Mouse (Mus musculus) common myeloid progenitor, adult 5-6 weeks (primary cell): ENCODE measurements around the gene Pik3r1. TPM values are rescaled to one million over a fixed set of nuclear protein-coding genes. Genes with fewer than 3 reads are reported as not detected.

Experiments
- ATAC-seq: replicated peaks from 2 replicates; pipeline ENCODE4 v1.8.0; 2016; ENCODE audit warnings: low read depth, mild to moderate bottlenecking, moderate TSS enrichment, inconsistent platforms; ENCODE audit not compliant: poor library complexity, severe bottlenecking
- total RNA-seq: library from RNA; stranded (forward); fragments of 200-1000, 187-1606 nt; gene quantifications from 2 replicates; pipeline ENCODE4 v1.2.3, GENCODE M21; 2017

Gene Pik3r1
- total RNA-seq, 1 experiment from 2014 or later, result 116 TPM

DNA sequence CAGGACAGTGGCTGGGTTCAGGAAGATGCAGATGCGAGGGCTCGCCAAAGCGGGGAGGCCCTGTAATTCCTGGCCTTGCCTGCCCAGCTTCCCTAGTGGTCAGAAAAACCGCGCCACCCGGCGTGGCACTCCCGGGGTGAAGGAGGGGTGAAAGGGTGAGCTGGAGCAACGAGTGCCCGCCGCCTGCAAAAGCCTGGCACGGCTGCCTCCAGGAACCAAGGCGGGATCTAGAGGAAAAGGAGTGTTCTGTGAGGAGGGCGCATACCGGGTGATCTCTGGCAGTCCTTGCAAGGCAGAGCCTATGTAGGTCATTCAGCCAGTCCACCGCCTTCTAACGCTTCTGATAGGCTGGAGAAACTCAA lies 594 bp upstream of the Pik3r1 start:
- ATAC-seq, result peak; percentile 33

DNA sequence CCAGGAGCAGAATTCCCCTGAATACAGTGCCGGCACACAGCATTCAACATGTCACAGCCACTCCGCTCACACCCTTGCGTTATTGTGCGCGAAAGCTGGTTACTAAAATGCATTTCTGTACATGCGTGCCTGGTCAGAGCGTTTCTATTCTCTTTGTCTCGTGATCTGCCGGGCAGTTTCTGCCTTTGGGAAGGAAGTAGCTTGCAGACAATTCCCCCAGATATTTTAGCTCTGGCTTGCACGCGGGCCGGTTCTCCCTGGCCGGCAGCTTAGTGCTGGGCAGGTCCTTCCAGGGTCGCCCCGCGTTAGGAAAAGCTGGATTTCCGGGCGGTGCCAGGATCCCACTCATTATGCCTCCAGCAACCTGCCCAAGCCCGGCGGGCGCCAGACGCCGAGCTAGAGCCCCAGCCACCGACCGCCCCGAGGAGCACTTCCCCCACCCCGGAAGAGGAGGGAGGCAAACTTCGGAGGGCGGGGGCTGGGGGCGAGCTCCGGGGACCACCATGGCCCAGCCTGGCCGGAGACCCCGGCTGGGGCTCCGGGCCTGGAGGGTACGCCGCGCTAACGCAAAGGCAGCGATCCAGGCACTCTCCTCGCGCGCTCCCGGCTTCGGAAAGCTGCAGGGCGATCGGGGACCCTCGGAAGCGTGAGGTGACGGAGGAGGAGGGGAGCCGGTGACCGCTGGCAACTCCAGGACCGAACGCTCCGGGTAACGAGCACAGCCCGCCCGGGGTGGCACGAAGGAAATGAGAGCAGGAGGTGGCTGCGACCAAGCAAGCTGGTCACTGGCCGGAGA lies 806 bp downstream of the Pik3r1 start:
- 0 out of 2 replicates have a peak, but pooled peaks have one; percentile 9 for ATAC-seq

DNA sequence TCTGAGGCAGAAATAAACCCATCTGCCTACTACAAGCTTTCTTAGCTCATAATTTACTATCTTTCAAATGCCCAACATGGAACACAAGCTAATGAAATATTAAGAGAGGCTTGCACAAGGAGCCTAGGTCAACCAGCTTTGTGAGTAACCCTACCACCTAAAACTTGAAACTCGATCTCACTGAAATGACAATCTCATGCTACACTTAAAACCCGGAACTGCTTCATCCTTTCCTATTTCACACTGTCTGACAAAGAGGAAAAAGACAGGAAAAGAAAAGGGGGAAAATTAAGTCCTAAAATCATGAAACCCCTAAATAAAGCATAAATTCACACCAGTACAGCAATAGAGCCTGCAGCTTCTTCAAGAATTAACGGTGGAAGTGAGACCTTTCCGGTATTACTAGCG lies 1.4 kb downstream of the Pik3r1 start:
- no peak for ATAC-seq

DNA sequence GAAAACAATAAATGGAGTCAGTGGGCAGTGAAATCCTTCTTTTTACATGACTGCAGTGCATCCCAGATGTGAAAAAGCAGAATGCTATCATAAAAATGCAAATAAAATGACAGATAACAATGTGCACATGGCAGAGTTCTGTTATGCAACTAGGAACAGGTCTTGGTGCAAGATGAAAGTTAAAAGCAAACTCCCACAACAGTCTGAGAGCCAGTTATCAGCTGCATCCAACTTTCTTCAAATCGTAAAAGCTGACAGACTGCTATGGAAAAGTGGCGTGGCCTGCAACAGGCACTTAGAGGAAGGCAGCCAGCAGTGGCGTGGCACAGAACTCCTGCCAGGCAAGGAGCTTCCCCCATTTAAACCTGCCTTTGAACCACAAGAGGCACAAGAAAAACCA lies 2.0 kb downstream of the Pik3r1 start:
- no peak for ATAC-seq

DNA sequence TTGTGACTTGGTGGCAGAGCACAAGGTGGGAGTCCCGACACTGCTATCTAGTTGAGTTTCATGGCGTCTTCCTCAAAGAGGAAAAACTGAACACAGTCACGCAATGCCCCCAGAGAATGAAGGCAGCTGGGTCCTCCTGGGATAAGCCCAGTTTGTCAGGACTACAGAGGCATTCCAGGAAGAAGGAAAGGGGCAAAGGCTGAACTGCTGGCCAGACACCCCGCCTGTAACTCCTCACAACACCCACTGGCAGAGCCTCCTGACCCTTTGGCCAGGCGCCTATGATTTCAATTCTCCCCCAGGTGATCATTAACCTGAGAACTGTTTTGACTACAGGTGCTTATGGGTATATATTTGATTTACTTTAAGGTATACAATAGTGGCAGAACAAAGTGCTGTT lies 3.9 kb downstream of the Pik3r1 start:
- no peak for ATAC-seq

DNA sequence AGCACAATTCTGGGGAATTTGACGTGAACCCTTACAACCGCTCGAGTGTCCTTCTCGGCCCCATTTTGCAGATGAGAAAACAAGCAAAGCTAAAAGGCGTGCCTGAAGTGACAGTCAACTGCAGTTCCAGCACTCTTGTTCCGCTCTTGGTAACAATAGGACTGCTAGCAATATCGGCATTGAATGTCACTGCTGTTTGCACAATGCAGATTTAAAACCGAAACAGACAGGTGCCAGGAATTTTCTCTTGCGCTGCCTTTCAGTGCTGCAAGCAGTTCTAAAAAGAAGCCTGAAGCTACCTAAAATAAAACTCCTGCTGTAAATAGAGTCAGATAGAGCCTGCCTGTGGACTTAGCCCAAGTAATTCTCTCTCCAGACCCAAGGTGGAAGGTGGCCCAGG lies 4.3 kb downstream of the Pik3r1 start:
- ATAC-seq, result no peak

DNA sequence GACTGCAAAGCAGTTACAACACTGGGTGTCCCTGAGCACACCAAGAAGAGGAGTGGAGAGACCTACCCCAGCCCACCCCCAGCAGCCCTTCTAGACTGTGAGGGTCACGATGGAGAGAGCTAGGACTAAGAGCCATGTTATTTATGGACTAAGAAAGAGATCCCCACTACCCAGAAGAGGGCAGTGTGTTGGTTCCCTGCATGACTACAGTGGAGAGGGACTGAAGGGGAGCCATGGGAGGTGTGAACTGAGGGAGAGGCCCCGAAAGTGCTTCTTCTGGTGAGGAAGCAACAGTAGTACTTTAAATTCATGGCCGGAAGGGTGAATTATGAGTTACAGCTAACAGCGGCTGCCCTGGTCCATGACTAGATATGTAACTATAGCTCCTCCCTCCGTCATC lies 4.9 kb downstream of the Pik3r1 start:
- no peak for ATAC-seq

DNA sequence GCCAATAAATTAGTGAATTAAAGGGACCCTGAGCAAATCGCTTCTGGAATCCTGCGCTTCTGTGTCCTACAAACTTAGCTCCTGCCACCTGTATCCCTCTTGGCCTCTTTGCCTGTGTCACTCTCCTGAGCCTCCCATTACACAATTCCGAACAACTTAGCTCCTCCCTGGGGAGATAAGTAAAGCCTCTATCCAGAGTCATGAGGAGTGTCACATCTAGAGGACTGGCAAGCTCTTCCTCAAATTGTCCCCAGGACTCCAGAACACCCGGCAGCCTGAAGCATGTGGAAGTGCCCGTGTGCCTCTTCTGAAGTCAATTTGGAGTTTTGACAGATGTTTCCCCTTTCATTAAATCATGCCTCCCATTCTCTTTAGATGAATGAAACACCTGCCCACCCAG lies 6.4 kb downstream of the Pik3r1 start:
- 0 out of 2 replicates have a peak, but pooled peaks have one; percentile 12 for ATAC-seq

DNA sequence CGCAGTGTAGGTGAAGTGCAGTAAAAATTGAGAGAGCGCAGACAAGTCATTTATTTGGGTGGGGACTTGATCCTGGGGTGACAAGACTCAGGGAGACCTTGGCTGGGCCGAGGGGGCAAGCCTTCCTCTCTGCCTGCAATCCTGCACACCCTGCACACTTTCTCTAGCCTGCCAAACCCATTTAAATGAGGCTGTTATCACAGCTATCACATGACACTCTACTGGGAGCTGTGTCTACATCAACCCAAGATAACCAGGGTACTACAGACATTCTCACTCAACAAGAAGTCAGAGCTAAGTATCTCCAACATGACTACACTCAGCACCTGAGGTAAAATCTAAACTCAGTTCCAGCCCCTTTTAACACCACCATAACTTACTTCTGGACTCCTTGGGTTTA lies 7.1 kb downstream of the Pik3r1 start:
- ATAC-seq, result 0 out of 2 replicates have a peak, but pooled peaks have one; percentile 20

DNA sequence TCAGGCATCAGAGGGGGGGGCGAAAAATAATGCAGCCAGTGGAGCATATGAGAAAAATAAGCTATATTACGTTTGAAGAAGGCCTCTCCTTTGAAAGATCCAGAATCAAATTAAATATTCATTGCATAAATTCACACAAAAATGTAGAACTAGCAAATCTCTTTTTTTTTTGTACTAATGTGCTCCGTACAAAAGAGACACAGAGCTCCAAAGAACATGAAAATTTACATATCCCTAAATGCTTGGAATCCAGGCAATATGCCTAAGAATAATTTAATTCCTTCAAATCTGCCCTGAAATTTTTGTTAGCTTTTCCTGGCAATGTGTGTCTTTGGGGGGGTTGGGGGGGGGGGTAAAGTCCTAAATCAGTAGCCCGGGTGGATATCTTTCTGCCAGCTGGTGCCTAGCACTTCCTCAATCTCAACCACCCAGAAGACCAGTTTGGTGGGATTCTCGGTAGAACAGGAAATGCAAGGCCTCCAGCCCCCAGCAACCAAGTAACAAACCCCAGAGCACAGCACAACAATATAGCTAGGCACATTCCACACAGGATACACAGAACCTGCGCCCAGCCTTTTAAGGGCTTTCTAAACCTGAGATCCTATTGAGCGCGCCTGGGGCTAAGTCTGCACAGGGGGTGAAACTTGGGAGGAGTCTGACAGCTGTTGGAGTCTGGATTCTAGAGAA lies 7.9 kb downstream of the Pik3r1 start:
- ATAC-seq, result peak; percentile 80

DNA sequence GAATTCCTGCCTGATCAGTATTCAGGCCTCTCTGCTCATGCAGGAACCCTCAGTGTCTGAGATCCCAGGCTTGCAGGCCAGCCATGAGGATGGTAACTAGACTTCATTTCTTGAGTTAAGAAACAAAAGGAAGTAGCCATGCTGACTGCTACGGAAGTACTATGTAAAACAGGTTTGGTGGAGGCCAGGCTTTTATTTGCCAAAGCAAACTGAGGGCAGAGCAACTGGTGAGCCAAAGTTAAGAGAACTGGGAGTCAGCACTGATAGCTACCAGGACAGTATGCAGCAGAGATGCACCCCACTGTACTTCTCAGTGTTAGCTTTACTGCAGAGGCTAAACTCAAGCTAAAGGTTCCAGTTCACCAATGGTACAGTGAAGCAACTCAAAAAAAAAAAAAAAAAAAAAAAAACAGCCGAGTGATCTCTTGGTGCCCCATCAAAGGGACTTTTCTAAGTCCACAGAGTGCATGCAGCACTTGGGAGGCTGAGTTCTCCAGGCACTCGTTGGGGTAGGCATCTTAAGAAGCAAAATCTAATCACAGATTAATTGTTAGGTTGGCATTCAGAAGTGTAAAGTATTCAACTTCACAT lies 8.6 kb downstream of the Pik3r1 start:
- ATAC-seq, result no peak

DNA sequence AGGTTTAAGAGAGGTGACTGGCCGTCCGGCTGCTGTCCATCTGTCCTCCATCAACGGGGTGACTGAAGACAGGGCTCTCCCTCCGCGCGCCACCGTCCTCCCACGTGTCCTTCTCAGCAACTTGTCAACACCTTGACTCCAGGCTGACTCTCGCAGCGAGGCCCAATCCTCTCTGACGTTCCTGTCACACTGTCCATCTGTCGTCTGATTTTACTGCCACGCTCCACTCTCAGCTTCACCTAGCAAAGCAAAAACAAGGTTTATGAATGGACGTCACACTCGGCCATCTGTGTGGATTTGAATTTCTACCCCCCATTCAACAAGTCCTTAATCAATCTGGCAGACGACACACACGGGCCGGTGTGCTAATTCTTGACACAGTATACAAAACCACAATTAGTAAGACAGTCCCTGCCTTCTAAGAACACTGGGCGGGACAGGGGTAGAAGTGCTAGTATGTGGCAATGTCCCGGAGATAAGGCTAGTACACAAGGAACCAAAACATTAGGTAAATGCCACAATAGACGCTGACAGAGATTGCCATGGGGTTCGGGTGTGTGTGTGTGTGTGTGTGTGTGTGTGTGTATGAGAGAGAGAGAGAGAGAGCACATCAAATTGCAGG lies 10.1 kb downstream of the Pik3r1 start:
- ATAC-seq, result peak; percentile 13; the same call in 1 of the 2 replicates

DNA sequence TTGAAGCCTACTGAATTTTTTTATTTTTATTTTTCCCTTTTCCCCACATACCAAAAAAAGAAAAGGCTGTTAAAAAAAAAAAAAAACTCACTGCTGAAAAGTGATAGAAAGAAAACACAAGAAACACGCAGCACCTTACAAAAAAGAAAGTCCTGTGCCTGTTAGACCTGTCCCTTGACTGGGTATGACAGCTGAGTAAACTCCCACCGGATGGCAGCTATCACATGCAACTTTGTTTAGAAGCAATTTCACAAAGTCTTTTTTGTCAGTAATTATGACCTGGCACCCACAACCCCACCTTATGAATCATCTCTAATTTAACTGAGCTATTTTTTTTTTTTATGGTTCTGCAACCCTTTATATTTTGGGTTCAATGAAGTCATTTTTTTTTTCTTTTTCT lies 12.8 kb downstream of the Pik3r1 start:
- no peak for ATAC-seq

DNA sequence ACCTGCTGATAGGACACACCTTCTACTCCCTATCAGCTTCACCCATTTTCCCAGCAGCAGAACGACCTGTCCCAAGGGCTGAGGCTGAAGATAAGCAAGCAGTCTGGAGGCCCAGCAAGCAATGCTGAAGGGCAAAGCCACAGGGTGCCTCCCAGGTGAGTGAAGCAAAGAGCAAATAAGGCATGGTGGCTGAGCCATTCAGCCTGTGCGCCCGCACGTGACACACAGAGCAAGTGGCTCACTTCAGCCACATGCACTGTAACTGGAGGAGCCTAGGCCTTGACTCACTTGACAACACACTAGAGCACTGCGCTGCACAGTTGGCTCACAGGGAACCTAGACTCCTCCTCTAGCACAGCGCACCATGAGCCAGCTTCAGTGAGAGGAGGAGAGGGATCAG lies 14.4 kb downstream of the Pik3r1 start:
- no peak for ATAC-seq

DNA sequence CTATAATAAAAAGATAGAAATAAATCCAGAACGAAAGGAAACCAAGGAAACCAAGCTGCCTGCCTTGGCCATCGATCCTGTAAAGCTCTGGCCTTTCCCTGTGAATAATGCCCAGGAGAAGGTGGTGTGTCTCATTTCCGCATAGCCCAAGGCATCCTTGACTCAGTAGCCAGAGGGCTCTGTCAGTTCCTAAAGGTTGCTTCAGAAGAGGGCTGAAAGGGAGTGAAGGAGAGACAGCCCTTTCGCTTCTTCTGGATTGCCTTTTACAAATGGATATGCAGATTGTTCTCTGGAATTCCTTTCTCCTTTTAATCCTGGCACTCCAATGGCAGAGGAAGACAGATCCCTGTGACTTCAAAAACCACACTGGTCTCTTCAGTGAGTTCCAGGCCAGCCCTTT lies 16.2 kb downstream of the Pik3r1 start:
- ATAC-seq, result no peak

DNA sequence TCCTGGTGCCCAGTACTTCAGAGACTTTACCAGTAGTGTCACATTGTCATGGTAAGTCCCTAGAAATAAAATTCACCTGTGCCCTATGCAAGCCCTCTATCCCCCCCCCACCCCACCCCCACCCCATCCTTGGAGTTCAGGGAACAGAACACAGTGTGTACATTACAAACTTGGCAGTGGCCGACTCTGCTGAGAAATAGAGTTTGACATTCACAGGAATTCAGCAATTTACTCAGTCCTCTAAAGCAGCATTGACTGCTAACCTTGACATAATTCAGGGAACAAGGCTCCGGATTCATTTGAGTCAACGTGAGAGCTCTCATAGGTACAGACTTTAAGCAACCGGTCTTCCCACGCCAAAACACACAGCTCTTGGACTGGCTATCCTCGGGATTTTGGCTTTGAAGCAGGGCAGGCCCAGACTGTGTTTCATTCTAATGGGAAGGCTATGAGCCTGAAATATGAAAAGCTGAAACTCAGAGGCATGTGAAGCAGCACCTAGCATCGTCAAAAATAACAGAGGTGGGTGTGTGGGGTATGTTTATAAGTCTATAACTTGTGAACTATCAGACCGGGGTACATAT lies 21.9 kb downstream of the Pik3r1 start:
- no peak for ATAC-seq

DNA sequence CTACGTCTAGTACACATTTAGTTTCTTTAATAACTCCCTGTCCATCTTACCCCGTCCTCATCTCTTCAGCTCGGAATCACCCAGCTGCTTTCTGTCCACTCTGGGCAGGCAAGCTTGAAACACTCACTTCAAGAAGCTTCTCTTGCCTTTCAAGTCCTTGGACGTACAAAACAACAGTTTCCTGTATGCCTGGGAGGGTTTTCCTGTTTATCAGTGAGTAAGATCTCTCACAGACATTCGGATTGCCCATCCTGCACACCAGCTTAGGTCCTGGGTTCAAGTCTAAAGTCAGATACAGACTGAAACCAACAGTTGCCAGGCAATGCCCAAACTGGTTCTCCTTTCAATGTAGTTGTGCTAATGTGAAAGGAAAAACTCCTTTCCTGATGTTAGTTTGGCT lies 23.1 kb downstream of the Pik3r1 start:
- ATAC-seq, result no peak

DNA sequence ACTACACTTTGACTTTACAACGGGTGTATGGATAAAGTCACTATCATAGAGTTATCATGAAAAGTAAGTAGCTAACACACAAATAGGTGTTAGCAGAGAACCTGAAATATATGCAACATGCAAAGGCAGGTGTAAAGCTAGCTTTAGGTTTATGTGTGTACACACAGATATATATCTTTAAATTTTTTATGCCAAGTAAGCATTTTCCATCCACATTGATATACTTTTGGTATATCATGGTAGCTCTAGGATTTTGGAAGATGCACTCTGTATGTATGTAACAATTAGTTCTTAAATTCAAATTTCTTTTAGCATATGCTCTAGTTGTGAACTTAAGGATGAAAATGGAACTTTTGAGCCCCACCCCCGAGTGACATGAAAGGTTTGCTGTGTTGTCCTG lies 24.0 kb downstream of the Pik3r1 start:
- ATAC-seq, result no peak

DNA sequence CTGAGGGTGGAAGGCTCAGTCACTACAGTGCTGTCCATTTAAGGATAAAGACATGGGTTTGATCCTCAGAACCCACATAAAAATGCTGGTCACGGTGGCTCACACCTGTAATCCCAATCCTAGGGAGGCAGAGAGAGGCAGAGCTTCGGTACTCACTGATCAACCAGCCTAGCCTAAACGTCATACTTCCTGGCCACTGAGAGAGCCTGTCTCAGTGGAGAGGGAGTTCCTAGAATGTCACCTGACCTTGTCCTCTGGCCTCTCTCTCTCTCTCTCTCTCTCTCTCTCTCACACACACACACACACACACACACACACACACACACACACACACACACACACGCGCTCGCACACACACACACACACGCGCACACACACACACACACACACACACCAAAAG lies 24.8 kb downstream of the Pik3r1 start:
- no peak for ATAC-seq

DNA sequence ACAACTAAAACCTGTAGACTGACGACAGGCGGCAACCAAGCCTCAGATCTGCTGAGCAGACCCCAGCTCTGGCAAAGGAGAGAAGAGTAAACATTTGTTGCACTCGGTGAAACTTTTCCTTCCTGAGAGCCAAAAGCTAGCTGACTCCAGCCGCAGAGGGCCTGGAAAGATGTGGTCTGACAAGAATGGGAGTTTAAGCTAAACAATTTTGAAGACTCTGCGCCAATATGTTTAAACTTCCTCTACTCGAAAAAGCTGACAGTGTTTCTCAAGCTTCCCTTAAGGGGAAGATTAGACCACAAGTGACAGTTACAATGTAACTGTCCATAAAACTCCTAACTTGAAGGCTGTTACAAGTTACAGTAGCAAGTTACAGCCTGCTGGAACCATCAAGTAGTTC lies 25.4 kb downstream of the Pik3r1 start:
- peak; percentile 58 for ATAC-seq
